Mouse (Mus musculus) layer of hippocampus, postnatal 10 days (tissue): ENCODE results near the gene Cdhr4. TPM values are rescaled to one million over a fixed set of nuclear protein-coding genes. Genes with fewer than 3 reads are reported as not detected.
"Not testable (repeated sequence)": the region's sequence is repeated elsewhere in the genome, so short reads cannot be mapped to it uniquely, and the experiment has no call there.

Experiments
- DNase-seq, 2 experiments: peaks; one replicate each; pipeline ENCODE4 v3.0.0; 2021; ENCODE audit warnings: low spot score in 2 of 2
- total RNA-seq, 2 experiments: library from RNA; stranded (reverse); gene quantifications; 2 replicates each; pipeline ENCODE4 v1.2.3; 2021

Cdhr4 gene
- total RNA-seq, 2 experiments from 2014 or later, result 4.1 to 4.9 TPM

DNA sequence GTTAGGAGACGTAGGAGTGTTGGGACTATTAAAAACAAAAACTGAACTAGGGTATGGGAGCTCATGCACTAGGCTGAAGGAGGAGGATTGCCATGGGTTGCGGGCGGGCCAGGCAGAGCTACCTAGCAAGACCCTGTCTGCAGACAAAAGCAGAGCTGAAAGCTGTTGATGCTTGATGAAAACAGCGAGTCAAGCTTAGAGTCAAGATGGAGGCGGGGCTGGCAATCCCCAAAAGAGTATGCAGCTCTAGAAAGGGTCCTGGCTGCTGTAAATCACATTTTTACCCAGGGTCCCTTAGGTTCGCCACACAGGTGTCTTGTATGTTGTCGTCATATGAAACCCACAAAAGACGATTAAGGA lies 11.2 kb downstream of the Cdhr4 start:
- DNase-seq, result peak in 1 of 2 experiments; percentile 20

GRCm38 (mm10) chr9:108008041-108008440 lies 15.7 kb downstream of the Cdhr4 start:
- no peak for DNase-seq

- no peak for DNase-seq
These were observed 18.1 kb downstream of the Cdhr4 start for GRCm38 (mm10) chr9:108010385-108010784.

DNA sequence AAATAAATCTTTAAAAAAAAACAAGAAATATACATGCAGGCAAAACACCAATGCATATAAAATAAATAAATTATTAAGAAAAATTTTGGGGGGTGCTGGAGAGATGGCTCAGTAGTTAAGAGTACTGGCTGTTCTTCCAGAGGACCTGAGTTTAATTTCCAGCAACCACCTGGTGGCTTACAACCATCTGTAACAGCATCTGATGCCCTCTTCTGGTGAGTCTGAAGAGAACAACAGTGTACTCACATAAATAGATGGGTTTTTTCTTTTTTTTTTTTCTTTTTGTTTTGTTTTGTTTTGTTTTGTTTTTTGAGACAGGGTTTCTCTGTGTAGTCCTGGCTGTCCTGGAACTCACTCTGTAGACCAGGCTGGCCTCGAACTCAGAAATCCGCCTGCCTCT lies 21.3 kb downstream of the Cdhr4 start:
- not testable (repeated sequence) for DNase-seq

- no peak for DNase-seq
These were observed 24.8 kb downstream of the Cdhr4 start for GRCm38 (mm10) chr9:108017127-108017526.

DNA sequence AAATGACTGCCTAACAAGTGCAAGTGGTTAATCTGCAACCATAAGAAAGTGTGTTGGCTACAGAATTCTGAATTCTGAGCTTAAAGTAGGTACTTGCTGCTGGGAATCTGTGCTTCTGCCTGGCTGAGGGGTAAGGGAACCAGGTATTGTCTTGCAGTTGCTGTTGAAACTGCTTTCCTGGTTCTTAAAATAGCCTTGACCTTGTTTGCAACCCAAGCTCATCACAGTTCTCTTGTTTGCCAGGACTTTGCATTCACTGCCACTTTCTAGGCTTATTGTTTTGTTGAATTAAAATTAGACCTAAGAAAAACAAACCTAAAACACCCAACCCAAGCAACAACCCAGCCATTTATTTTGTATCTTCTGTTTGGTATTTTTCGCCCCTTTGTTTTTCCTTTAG lies 28.4 kb downstream of the Cdhr4 start:
- no peak for DNase-seq

GRCm38 (mm10) chr9:108023216-108023615 lies 30.9 kb downstream of the Cdhr4 start:
- DNase-seq, result no peak

DNA sequence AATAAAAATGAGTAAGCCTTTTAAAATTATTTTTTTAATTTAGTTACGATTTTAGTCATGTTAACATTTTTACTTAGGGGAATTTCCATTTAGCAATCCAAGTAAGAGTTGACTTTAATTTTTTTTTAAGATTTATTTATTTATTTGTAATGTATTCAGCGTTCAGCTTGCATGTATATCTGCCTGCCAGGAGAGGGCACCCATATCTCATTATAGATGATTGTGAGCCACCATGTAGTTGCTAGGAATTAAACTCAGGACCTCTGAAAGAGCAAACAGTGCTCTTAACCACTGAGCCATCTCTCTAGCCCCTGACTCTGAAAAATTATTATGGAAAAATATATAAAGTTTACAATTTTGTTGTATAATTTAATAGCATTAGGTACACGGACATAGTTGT lies 34.3 kb downstream of the Cdhr4 start:
- no peak for DNase-seq

DNA sequence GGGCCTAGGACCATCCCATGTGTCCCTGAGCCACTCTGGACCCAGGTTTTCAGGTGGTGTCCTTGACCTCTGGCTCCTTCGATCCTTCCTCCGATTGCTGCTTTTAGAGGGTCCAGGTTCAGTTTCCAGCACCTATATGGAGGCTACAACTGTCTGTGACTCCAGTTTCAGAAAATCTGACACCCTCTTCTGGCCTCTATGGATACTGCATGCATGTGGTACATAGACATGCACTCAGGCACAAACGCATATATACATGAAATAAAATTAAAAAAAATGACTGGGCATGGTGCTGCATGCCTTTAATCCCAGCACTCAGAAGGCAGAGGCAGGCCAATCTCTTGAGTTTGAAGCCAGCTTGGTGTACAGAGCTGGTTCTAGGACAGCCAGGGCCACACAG lies 35.6 kb downstream of the Cdhr4 start:
- DNase-seq, result no peak

DNA sequence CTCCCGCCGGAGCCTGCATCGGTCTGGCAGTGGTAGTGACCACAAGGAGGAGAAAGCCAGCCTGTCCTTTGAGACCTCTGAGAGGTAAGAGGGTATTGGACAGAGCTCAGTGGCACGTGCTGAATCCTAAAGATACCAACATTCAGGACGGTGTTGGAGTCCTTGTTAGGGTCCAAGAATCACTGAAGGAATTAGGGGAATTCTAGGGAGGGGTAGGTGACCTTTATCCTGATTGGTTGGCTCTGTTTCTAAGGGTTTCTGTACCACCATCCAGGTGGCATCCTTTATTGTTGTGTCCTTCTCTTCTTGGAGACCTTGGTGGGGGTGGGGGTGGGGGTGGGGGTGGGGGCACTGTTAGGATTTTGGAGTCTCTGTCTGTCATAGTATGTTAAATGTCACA lies 39.8 kb downstream of the Cdhr4 start:
- no peak for DNase-seq

GRCm38 (mm10) chr9:108035331-108036156 lies 43.2 kb downstream of the Cdhr4 start:
- DNase-seq, result no peak

- no peak for DNase-seq
These were observed 52.6 kb downstream of the Cdhr4 start for GRCm38 (mm10) chr9:108044751-108045492.

GRCm38 (mm10) chr9:108046582-108046981 lies 54.3 kb downstream of the Cdhr4 start:
- no peak for DNase-seq

DNA sequence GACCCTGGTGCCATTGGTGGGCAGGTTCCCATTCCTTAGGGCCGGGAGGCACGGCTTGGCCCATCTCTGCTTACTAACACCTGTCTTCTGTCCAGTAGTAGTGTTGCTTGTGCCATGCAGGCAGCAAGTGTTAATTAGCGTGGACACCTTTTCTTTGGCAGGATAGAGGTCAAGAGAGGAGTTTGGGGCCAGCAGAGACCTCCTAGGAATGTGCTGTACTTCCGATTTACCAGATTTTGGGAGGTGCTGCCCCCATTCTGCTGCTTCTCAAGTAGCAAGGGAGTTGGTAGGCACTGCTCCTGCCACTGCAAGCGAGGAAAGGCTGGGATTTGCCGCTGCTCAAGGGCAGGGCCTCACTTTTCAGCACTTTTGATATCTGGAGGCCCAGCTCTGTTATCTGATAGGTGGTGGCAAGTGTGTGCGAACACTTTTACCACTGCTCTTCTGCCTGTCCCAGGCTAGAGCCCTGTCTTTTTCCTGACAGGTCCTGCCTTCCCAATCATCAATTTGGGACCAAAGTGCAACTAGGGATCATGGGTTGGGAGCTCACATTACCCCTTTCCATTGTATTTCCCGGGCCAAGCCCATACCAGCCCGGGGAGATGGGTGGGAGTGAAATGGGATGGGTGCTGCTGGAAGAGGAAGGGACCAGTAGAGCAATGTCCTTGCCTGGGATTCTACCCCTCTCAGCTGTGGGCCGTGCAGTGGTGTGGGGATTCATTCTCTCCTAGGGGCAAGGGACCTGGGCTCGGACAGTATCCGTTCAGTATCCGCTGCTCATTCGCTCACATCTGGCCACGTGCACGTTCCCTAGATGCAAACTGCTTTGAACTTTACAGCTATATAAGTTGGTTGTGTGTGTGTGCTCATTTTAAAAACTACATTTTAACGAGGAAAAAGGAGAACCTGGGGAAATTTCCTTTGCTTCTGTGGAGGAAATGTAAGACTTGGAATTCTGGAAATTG lies 55.6 kb downstream of the Cdhr4 start:
- no peak for DNase-seq

DNA sequence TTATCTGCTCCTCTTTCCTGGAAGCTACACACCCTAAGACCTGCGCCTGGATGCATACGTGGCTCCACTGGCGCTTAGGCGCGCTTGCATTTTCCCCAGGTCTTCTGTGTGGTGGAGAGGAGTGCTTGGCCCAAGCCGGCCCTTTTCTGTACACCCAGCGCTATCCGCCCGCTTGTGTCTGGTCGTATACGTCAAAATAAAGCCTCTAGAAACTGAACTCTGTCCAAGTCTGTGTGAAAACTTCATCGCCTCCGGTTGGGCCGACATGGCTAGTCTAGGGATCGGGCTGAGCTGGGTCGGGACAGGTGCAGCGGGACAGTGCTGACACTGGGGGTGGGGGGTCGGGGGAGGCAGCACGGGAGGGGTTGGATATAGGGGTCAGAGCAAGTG lies 56.3 kb downstream of the Cdhr4 start:
- DNase-seq, result no peak

DNA sequence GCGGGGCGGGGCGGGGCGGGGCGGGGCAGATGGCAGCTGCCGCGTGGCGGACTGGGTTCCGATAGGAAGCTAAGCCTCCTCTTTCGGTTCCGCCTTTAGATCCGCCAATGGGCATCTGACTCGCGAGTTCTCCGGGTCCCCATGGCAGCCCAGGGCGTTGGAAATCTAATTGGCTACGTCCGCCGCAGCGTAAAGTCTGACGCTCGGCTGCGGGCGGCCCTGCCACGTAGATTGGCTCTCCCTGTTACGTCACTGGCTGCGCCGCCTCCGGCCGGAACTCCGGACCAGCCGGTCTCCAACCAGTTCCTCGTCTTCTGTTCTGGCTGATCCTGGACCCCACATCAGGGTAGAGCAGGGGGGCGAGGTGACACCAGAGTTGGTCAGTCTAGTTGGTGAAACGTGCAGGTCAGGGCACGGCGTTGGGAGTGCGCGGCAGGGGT lies 56.7 kb downstream of the Cdhr4 start, which contains the start of gene Gmppb:
Gene Gmppb (plus strand): TSS at position 227 of the 440 bp plus-strand sequence.
- DNase-seq, result peak; percentile 93 to 95

Other genes with a start within 250 kb of the Cdhr4 start
- gene Rbm5, start 221.5 kb upstream of the Cdhr4 start, total RNA-seq, result 100 to 1,000 TPM; 159 to 181 TPM
- 10 to 100 TPM; 59.4 to 68.4 TPM for gene Rbm6, start 119.3 kb upstream of the Cdhr4 start, total RNA-seq
- 10 to 100 TPM; 15.4 TPM for gene Mon1a, start 104.3 kb upstream of the Cdhr4 start, total RNA-seq
- 1 to 10 TPM; 4.2 to 7.2 TPM for gene Mst1r, start 85.6 kb upstream of the Cdhr4 start, total RNA-seq
- gene Actl11, start 64.0 kb upstream of the Cdhr4 start, total RNA-seq, result not detected
- gene Camkv, start 56.8 kb upstream of the Cdhr4 start, total RNA-seq, result 100 to 1,000 TPM; 441 to 473 TPM
- 10 to 100 TPM; 19.6 to 25.9 TPM for gene Traip, start 42.4 kb upstream of the Cdhr4 start, total RNA-seq
- 1 to 10 TPM; 3.7 to 4.1 TPM for gene Uba7, start 17.0 kb upstream of the Cdhr4 start, total RNA-seq
- gene Gm20661, start 9.4 kb upstream of the Cdhr4 start, total RNA-seq, result 1 to 10 TPM; 1.4 TPM
- gene Inka1, start 6.6 kb upstream of the Cdhr4 start, total RNA-seq, result 10 to 100 TPM in 1 of 2 experiments, 1 to 10 TPM in 1; 10.0 to 10.3 TPM
- 1 to 10 TPM in 1 of 2 experiments, not detected in 1; 1.1 TPM for gene Gm20662, start 3.9 kb downstream of the Cdhr4 start, total RNA-seq
- gene Ip6k1, start 10.0 kb downstream of the Cdhr4 start, total RNA-seq, result 100 to 1,000 TPM; 159 to 163 TPM
- gene Gmppb, start 56.7 kb downstream of the Cdhr4 start, total RNA-seq, result 10 to 100 TPM; 16.0 to 18.3 TPM
- 1 to 10 TPM; 2.0 to 2.1 TPM for gene Amigo3, start 60.7 kb downstream of the Cdhr4 start, total RNA-seq
- gene Mst1, start 87.9 kb downstream of the Cdhr4 start, total RNA-seq, result not detected
- 10 to 100 TPM; 82.4 to 90.0 TPM for gene Rnf123, start 90.8 kb downstream of the Cdhr4 start, total RNA-seq
- gene Apeh, start 102.1 kb downstream of the Cdhr4 start, total RNA-seq, result 10 to 100 TPM; 41.0 to 46.7 TPM
- gene Bsn, start 197.9 kb downstream of the Cdhr4 start, total RNA-seq, result 100 to 1,000 TPM; 129 to 137 TPM